ENCODE assay signal across 11 mouse cellular contexts in the genomic region with DNA sequence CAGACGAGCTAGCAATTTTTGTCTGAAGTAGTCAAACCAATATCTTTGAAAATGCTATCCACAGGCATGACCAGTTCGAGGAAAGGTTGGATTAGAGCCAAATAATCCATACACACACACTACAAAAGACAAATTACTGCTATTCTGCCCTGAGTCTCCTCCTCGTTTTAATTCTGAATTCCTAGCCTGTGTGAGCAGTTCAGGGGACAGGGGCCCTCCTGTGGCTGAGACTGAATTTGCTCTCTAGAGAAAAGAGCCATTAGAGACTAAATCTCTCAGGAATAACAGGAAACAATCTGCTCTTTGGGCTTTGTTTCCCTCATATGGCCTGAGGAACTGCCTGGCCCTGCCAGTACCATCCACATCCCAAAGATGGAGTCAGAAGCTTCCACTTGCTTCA. TPM values are rescaled to one million over a fixed set of nuclear protein-coding genes. Genes with fewer than 3 reads are reported as not detected.
DNase-seq lines count a peak whose midpoint lies in the region; ATAC-seq lines count a peak whose summit lies in the region.
"Had no signal": no experiment of that assay in that cellular context is flagged by ENCODE, and none has a peak within 500 bp of the region (broad histone marks: within the 10 kb centered on the region; RNA-seq: fewer than 3 reads in every experiment).

No protein-coding gene starts in this region.

- H3K4me2 ChIP-seq in forebrain, embryonic 15.5 days (replicated peaks): no peak overlapping the region
- H3K4me2 ChIP-seq: embryonic facial prominence, embryonic 12.5 days; heart, embryonic 11.5 days had no signal

- peak; percentile 85 for ATAC-seq in frontal cortex, adult (ENCODE audit: low TSS enrichment)
- peak; percentile 30 for ATAC-seq in forebrain, embryonic 15.5 days (replicated peaks)

- no peak for DNase-seq in frontal cortex, postnatal 25 days (ENCODE audit: low spot score in 2 of 2)
- DNase-seq in left cerebral cortex, adult 18-20 months (ENCODE audit: low spot score in 2 of 2): peak; percentile 9 to 13
- no peak for DNase-seq in left cerebral cortex, postnatal 36 days (ENCODE audit: low spot score in 2 of 2)
- DNase-seq in 416B (ENCODE audit: low read depth) (peak; percentile 50), MN1 (ENCODE audit: low spot score) (no peak)
- no peak for DNase-seq in adrenal gland, postnatal 25 days
- DNase-seq: adrenal gland, adult 2 months had no signal

- H3K36me3 ChIP-seq in forebrain, embryonic 15.5 days: no peaks in the 10 kb centered on the region
- H3K36me3 ChIP-seq: embryonic facial prominence, embryonic 12.5 days had no signal

- 26% methylated on average over 3 of the region's 3 CpGs for WGBS in forebrain, embryonic 15.5 days

- H3K27ac ChIP-seq in forebrain, embryonic 15.5 days (replicated peaks): no peak overlapping the region
- H3K27ac ChIP-seq: embryonic facial prominence, embryonic 12.5 days had no signal

- H3K9ac ChIP-seq in forebrain, embryonic 15.5 days (replicated peaks): no peak overlapping the region
- H3K9ac ChIP-seq: embryonic facial prominence, embryonic 12.5 days had no signal

- H3K4me3 ChIP-seq in forebrain, embryonic 15.5 days: no peak overlapping the region
- H3K4me3 ChIP-seq: embryonic facial prominence, embryonic 12.5 days had no signal

- peaks cover 11% of the 10 kb centered on the region; the same call in 1 of the 2 replicates for H3K27me3 ChIP-seq in forebrain, embryonic 15.5 days

- H3K4me1 ChIP-seq in forebrain, embryonic 15.5 days: peaks cover 30% of the 10 kb centered on the region

- intact Hi-C loops in left cerebral cortex, postnatal 36 days (cut with DNase I): loop anchor here (5.0 kb wide), 2 partner anchors 226 to 241 kb away; no protein-coding TSS in a partner anchor

- no peaks in the 10 kb centered on the region for H3K9me3 ChIP-seq in forebrain, embryonic 15.5 days
- H3K9me3 ChIP-seq: embryonic facial prominence, embryonic 12.5 days had no signal

RNA-seq across cellular contexts. Expression of a gene that starts 3.2 kb away (rescaled TPM):
- total RNA-seq in left cerebral cortex, adult 18-20 months (2021): 1 to 10 TPM; 9.8 to 10.0 TPM
- 1 to 10 TPM; 7.4 to 8.5 TPM for total RNA-seq in left cerebral cortex, postnatal 36 days (2021)
- 21.9 and 23.6 TPM in 2 replicates for polyA plus RNA-seq in forebrain, embryonic 15.5 days (2015; fragmentation: Nextera tagmentation; extraction: Ambion mirVana)
- total RNA-seq in adrenal gland, postnatal 25 days (2021): 7.7 and 11.4 TPM in 2 replicates

Comparison
In these comparisons a context has a peak if more than half of its experiments do, and no peak if none do; other contexts are left out.
1. DNase-seq: peak in left cerebral cortex, adult 18-20 months (2 of 2) and 416B (single experiment); none in frontal cortex, postnatal 25 days (0 of 2), left cerebral cortex, postnatal 36 days (0 of 2), MN1 (single experiment) and adrenal gland, postnatal 25 days (single experiment).